Mouse (Mus musculus) ES-E14 (cell line): ENCODE measurements around the gene Gstp1. TPM values are rescaled to one million over a fixed set of nuclear protein-coding genes. Genes with fewer than 3 reads are reported as not detected.

ENCODE experiments used
- DNase-seq: peaks from one replicate; pipeline ENCODE4 v3.0.0-alpha.2; 2013; ENCODE audit warnings: low read depth, low spot score
- H3K27ac ChIP-seq: 2 replicates; pipeline ENCODE4 v1.5.1; 2012; ENCODE audit warnings: low read depth, mild to moderate bottlenecking, low read length, moderate library complexity, mixed read lengths; ENCODE audit not compliant: poor library complexity, insufficient read depth, severe bottlenecking
- H3K36me3 ChIP-seq: 2 replicates; pipeline ENCODE4 v1.6.1; 2012; ENCODE audit warnings: mild to moderate bottlenecking, low read length, moderate library complexity, mixed read lengths; ENCODE audit not compliant: control insufficient read depth, poor library complexity, insufficient read depth, severe bottlenecking
- H3K4me1 ChIP-seq, 2 experiments: fragments of 150-350 bp in 1 of 2; sonication (generic) in 1 of 2; 2 replicates each; pipeline ENCODE4 v1.6.1; 2012; ENCODE audit warnings: low read length in 2 of 2, mild to moderate bottlenecking in 1 of 2, mixed read lengths in 1 of 2; ENCODE audit not compliant: control insufficient read depth in 2 of 2, insufficient read depth in 2 of 2, poor library complexity in 1 of 2
- H3K4me3 ChIP-seq, 2 experiments: fragments of 150-350 bp in 1 of 2; sonication (generic) in 1 of 2; 2 replicates each; pipeline ENCODE4 v1.5.1; 2012; ENCODE audit warnings: low read length in 2 of 2, low read depth in 1 of 2, mild to moderate bottlenecking in 1 of 2, mixed read lengths in 1 of 2; ENCODE audit not compliant: insufficient read depth in 1 of 2, poor library complexity in 1 of 2, severe bottlenecking in 1 of 2
- H3K9ac ChIP-seq: 2 replicates; pipeline ENCODE4 v1.6.1; 2012; ENCODE audit warnings: low read depth, mild to moderate bottlenecking, low read length, mixed read lengths; ENCODE audit not compliant: poor library complexity, insufficient read depth, severe bottlenecking
- H3K9me3 ChIP-seq: fragments of 150-350 bp; sonication (generic); 2 replicates; pipeline ENCODE4 v1.6.1; 2012; ENCODE audit warnings: low read depth, mild to moderate bottlenecking, low read length; ENCODE audit not compliant: control insufficient read depth, insufficient read depth
- CHD2 ChIP-seq: IDR thresholded peaks from 2 replicates; pipeline ENCODE4 v1.6.1; 2014; ENCODE audit warnings: mild to moderate bottlenecking, low read depth, low read length, inconsistent platforms
- HCFC1 ChIP-seq: IDR thresholded peaks from 2 replicates; pipeline ENCODE4 v1.6.1; 2012; ENCODE audit warnings: low read length, inconsistent platforms, borderline replicate concordance; ENCODE audit not compliant: insufficient read depth
- MAFK ChIP-seq: IDR thresholded peaks from 2 replicates; pipeline ENCODE4 v1.6.1; 2014; ENCODE audit warnings: mild to moderate bottlenecking, low read depth, low read length, inconsistent platforms; ENCODE audit not compliant: insufficient read depth
- ZC3H11A ChIP-seq: IDR thresholded peaks from 2 replicates; pipeline ENCODE4 v1.6.1; 2012; ENCODE audit warnings: low read depth, mild to moderate bottlenecking, inconsistent platforms, low read length, borderline replicate concordance
- ZNF384 ChIP-seq: IDR thresholded peaks from 2 replicates; pipeline ENCODE4 v1.6.1; 2012; ENCODE audit warnings: low read depth, low read length, inconsistent platforms
- in situ Hi-C, 2 experiments: fragments of 600-800 bp; cut with MboI; formaldehyde crosslinking; loops; one replicate each; pipeline ENCODE4 v1.15.1; 2025; ENCODE audit warnings: low sequenced_read_pairs in 2 of 2, inconsistent platforms in 1 of 2; ENCODE audit not compliant: unreplicated experiment in 2 of 2
- total RNA-seq: library from RNA; depleted of rRNA; stranded (reverse); fragments of 300-350 nt; gene quantifications from 2 replicates; pipeline ENCODE4 v1.2.3, GENCODE M21; 2012

Gstp1 gene
- total RNA-seq, 1 experiment = 146 TPM

DNA sequence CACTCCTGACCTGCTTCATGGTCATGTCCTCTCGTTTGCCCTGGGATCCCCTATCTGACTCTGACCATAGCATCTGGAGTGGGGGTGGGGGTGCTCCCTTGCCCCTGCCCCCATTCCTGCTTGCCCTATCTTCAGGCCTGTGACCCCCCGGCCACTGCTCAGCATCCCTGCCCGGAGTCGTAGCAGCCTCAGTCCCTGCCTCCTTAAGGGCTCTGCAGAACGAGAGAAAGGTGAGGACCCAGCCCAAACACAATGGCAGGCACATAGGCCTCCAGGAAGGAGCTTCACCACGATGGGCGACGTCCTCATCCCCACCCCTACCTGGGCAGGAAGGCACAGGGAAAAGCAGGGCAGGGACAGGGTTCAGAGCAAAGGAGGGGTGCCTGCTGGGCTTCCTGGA, 39.5 kb downstream of the Gstp1 start:
- Histone ChIP-seq H3K9ac (no peak overlapping the region), H3K4me1 (peaks cover 0 to 10% of the 10 kb centered on the region in 2 experiments; a peak in 2 of 4 replicates), H3K9me3 (no peaks in the 10 kb centered on the region), H3K27ac (no peak overlapping the region), H3K36me3 (no peaks in the 10 kb centered on the region; the same call in 1 of the 2 replicates), H3K4me3 (no peak overlapping the region)
- in situ Hi-C loops = no loop called here
- TF ChIP-seq ZNF384 = no peak
- no peak for TF ChIP-seq HCFC1
- TF ChIP-seq ZC3H11A = no peak
- TF ChIP-seq MAFK = no peak
- no peak for TF ChIP-seq CHD2
- no peak for DNase-seq

DNA sequence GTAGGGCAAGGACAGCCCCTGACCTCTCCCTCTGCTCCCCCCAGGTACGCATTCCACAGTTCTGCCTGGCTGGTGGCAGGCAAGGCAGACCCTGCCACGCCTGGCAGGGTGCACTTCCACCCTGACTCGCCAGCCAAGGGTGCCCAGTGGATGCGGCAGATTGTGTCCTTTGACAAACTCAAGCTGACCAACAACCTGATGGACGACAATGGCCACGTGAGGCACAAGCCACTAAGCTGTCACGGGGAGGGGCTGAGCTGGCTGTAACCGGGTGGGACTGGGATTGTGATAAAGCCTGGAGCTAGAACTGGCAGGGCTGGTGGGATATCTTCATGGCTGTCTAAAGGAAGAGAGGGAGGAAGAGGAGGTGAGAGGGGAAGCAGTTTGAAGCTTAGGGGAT, 40.6 kb downstream of the Gstp1 start:
- Histone ChIP-seq H3K4me1 (peaks cover 0 to 5% of the 10 kb centered on the region in 2 experiments; a peak in 2 of 4 replicates), H3K9ac (no peak overlapping the region), H3K36me3 (no peaks in the 10 kb centered on the region; the same call in 1 of the 2 replicates), H3K27ac (no peak overlapping the region), H3K9me3 (no peaks in the 10 kb centered on the region), H3K4me3 (no peak overlapping the region)
- TF ChIP-seq HCFC1 (no peak), CHD2 (no peak)
- in situ Hi-C loops = no loop called here
- no peak for DNase-seq

DNA sequence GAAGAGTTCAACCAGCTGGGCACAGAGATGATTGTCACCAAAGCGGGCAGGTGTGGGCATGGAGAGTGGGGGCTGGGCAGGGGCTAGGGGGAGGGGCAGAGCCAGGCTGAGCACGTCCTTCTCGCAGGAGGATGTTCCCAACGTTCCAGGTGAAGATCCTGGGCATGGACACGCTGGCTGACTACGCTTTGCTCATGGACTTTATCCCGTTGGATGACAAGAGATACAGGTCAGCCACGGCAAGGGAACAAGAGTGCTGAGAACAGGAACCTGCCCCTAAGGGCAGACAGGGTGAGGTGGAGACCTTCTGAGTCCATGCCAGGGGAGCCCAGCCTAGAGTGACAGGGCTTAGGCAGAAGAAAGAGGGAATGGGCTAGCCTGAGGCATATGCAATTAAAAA, 41.0 kb downstream of the Gstp1 start:
- TF ChIP-seq CHD2 (no peak), ZNF384 (no peak), ZC3H11A (no peak), MAFK (no peak), HCFC1 (no peak)
- in situ Hi-C loops = no loop called here
- no peaks in the 10 kb centered on the region for H3K9me3 ChIP-seq

DNA sequence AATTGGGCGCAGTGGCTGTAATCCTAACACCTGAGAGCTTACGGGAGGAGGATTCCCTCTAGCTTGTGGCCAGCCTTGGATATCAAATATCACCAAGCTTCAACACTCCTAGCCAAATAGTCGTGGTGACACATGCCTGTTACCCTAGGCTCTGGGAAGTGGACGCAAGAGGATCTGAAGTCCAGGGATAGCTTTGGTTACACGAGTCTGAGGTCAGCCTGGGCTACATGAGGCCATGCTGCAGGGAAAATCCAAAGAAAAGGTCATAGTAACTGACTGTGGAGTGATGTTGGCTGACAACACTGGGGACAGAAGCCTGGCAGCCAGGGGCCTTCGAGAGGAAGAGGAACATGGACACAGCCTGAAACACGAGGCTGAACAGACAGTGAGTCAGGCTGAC, 41.7 kb downstream of the Gstp1 start:
- H3K36me3 ChIP-seq = no peaks in the 10 kb centered on the region
- TF ChIP-seq ZNF384 = no peak
- TF ChIP-seq CHD2 = no peak
- TF ChIP-seq HCFC1 = no peak
- no peak for TF ChIP-seq ZC3H11A
- TF ChIP-seq MAFK = no peak
- in situ Hi-C loops = no loop called here
- no peak overlapping the region for H3K27ac ChIP-seq
- H3K9me3 ChIP-seq = no peaks in the 10 kb centered on the region
- no peak overlapping the region for H3K4me3 ChIP-seq
- no peak for DNase-seq
- H3K9ac ChIP-seq = no peak overlapping the region
- H3K4me1 ChIP-seq = peaks cover 0 to 5% of the 10 kb centered on the region in 2 experiments; a peak in 2 of 4 replicates

More for the DNA sequence above, 41.0 kb downstream of the Gstp1 start:
- no peak overlapping the region for H3K27ac ChIP-seq
- no peak overlapping the region for H3K9ac ChIP-seq
- H3K4me3 ChIP-seq = no peak overlapping the region
- DNase-seq = no peak
- H3K4me1 ChIP-seq = peaks cover 0 to 5% of the 10 kb centered on the region in 2 experiments; a peak in 2 of 4 replicates
- no peaks in the 10 kb centered on the region; the same call in 1 of the 2 replicates for H3K36me3 ChIP-seq

DNA sequence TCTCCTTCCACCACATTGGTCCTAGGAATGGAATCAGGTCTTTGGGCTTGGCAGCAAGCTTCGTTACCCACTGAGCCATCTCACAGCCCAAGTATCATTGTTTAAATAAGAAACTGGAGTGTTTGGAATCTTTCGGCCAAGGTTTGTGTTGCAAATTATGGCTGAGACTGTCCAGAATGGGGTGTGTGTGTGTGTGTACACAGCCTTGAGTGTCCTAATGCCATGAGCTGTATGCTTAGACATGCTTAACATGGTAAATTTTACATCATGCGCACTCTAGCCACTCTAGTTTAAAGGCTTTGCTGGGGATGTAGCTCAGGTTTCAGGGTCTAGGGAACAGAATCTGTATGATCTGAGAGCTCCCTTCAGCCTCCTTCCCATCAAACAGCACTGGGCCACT, 42.3 kb downstream of the Gstp1 start:
- Histone ChIP-seq H3K4me3 (no peak overlapping the region), H3K9ac (no peak overlapping the region), H3K27ac (no peak overlapping the region), H3K36me3 (no peaks in the 10 kb centered on the region), H3K9me3 (no peaks in the 10 kb centered on the region), H3K4me1 (peaks cover 0 to 5% of the 10 kb centered on the region in 2 experiments; a peak in 1 of 4 replicates)
- DNase-seq = no peak
- TF ChIP-seq HCFC1 (no peak), MAFK (no peak), ZC3H11A (no peak)
- in situ Hi-C loops = no loop called here
